Mouse (Mus musculus): ENCODE data around the gene Fahd1. TPM values are rescaled to one million over a fixed set of nuclear protein-coding genes. Genes with fewer than 3 reads are reported as not detected.

Gene Fahd1
- polyA plus RNA-seq, 1 experiment from 2014 or later: 16.0 TPM

DNA sequence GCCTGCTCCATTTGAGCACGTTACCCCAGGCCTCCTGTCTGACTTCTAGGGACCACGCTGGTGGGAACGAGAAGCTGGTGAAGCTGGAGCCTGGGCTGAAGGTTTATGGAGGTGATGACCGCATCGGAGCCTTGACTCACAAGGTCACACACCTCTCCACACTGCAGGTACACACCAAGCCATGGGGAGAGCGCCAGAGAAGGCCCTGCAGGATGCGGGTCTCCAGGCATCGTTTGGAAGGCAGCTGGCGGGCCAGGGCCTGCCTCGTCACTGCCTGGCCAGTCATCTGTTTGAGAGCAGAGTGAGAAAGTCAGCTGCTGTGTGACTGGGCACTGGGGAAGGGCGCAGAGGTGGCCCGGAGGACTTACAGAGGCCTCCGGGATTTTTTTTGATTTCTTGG, 6.4 kb upstream of the Fahd1 start:
- H3K9ac ChIP-seq: no peak overlapping the region
- no peak overlapping the region for H3K27ac ChIP-seq
- peaks cover 71% of the 10 kb centered on the region for H3K36me3 ChIP-seq (ENCODE audit: poor library complexity, severe bottlenecking)
- WGBS: 89% methylated on average over 13 of the region's 13 CpGs
- H3K4me1 ChIP-seq: no peaks in the 10 kb centered on the region
- H3K27me3 ChIP-seq: peaks cover 2% of the 10 kb centered on the region
- H3K4me2 ChIP-seq: no peak overlapping the region
- no peaks in the 10 kb centered on the region for H3K9me3 ChIP-seq (replicated peaks)
- no peak for ATAC-seq
- H3K4me3 ChIP-seq: no peak overlapping the region

DNA sequence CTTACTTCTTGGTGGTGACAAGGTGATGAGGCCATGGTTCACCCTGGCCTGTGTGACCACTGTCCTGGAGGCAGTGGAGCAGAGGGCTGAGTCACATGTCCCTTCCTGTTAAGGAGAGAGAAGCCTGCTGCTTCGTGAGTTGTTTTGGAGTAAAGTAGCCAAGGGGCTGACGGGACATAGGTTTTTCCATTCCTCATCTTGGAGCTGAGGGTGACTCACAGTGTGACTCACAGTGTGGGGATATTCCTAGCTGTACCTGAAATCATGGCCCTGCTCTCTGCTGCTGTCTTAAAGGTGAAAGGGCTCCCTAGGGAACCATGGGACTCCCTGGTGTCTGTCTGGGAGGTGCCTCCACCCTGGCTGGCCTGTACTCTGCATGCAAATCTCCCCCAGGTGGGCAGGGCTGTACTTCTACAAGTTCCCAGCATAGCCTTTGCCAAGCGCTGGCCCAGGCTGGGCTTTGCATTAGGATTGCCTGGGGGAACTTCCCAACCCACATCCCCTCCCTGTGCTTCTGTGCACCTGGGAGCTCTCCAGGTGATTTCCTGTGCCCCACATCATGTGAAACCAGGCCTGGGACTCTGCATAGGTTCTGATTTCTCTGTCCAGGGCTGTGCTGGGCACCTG, 5.8 kb upstream of the Fahd1 start:
- H3K9ac ChIP-seq: no peak overlapping the region
- H3K36me3 ChIP-seq (ENCODE audit: poor library complexity, severe bottlenecking): peaks cover 64% of the 10 kb centered on the region
- peaks cover 4% of the 10 kb centered on the region for H3K4me1 ChIP-seq
- no peak overlapping the region for H3K4me3 ChIP-seq
- H3K27ac ChIP-seq: no peak overlapping the region
- 79% methylated on average over 3 of the region's 3 CpGs for WGBS
- H3K27me3 ChIP-seq: peaks cover 9% of the 10 kb centered on the region
- no peak overlapping the region for H3K4me2 ChIP-seq
- no peaks in the 10 kb centered on the region for H3K9me3 ChIP-seq (replicated peaks)
- ATAC-seq: no peak

DNA sequence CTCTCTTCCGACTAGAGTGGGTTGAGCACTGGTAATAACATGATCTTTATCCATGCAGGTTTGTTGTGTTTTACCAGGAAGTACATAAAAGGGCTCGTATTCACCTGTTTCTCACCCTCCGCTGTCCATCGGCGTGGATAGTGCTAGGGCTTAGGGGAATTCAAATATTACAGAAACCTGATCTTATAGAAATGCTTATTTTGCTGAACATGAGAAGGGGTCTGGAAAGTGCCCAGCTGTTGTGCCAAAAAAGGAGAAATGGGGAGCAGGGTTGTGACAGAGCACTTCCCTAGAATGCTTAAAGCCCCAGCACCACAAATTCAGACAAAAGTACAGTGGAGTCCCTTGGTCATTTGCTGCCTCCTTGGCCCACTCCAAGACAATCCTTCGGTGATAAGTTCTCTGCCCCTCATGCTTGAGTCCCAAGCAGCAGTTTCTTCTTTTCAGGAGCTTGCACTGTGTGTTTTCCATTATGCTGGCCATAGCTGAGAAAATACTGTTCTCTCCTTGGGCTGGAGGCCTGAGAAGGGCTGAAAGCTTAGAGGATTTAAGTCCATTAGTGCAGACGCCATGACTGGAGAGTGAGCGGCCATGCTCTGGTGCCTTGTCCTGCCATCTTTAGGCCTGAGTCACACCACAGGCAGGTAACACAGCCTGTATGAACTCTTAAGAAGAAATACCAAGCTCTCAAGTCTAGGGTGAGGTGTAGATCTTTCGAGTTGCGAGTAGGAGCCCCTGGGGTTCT, 1.4 kb upstream of the Fahd1 start:
- peaks cover 34% of the 10 kb centered on the region for H3K36me3 ChIP-seq (ENCODE audit: poor library complexity, severe bottlenecking)
- no peak overlapping the region for H3K27ac ChIP-seq
- peak overlapping the region; percentile 70 for H3K4me3 ChIP-seq
- peaks cover 23% of the 10 kb centered on the region for H3K4me1 ChIP-seq
- no peak for ATAC-seq
- 80% methylated on average over 10 of the region's 10 CpGs for WGBS
- H3K4me2 ChIP-seq: peak overlapping the region; percentile 89
- H3K9me3 ChIP-seq (replicated peaks): no peaks in the 10 kb centered on the region
- H3K27me3 ChIP-seq: peaks cover 9% of the 10 kb centered on the region
- H3K9ac ChIP-seq: peak overlapping the region; percentile 75

GRCm38 (mm10) chr17:24850773-24851127, 586 bp upstream of the Fahd1 start:
- H3K9me3 ChIP-seq (replicated peaks): no peaks in the 10 kb centered on the region
- H3K27me3 ChIP-seq: peaks cover 9% of the 10 kb centered on the region
- 2% methylated on average over 20 of the region's 20 CpGs for WGBS
- H3K36me3 ChIP-seq (ENCODE audit: poor library complexity, severe bottlenecking): peaks cover 26% of the 10 kb centered on the region
- H3K4me2 ChIP-seq: peak overlapping the region; percentile 89
- H3K27ac ChIP-seq: no peak overlapping the region
- no peak for ATAC-seq
- peak overlapping the region; percentile 70 for H3K4me3 ChIP-seq
- peaks cover 23% of the 10 kb centered on the region for H3K4me1 ChIP-seq
- H3K9ac ChIP-seq: peak overlapping the region; percentile 75

- Histone ChIP-seq H3K4me3 (peak overlapping the region; percentile 70), H3K4me1 (peaks cover 23% of the 10 kb centered on the region), H3K4me2 (peak overlapping the region; percentile 89), H3K27me3 (peaks cover 9% of the 10 kb centered on the region), H3K36me3 (ENCODE audit: poor library complexity, severe bottlenecking) (peaks cover 21% of the 10 kb centered on the region), H3K9ac (peak overlapping the region; percentile 78), H3K9me3 (replicated peaks) (no peaks in the 10 kb centered on the region), H3K27ac (peak overlapping the region; percentile 85)
- 0% methylated on average over 21 of the region's 21 CpGs for WGBS
- no peak; the same call in 1 of the 2 replicates for ATAC-seq
Measured at GRCm38 (mm10) chr17:24849733-24850064, 465 bp downstream of the Fahd1 start.

GRCm38 (mm10) chr17:24848600-24849031, 1.5 kb downstream of the Fahd1 start:
- H3K4me1 ChIP-seq: peaks cover 23% of the 10 kb centered on the region
- no peak overlapping the region for H3K9ac ChIP-seq
- H3K4me2 ChIP-seq: peak overlapping the region; percentile 89; the same call in 1 of the 2 replicates
- H3K9me3 ChIP-seq (replicated peaks): no peaks in the 10 kb centered on the region
- ATAC-seq: no peak
- H3K4me3 ChIP-seq: no peak overlapping the region
- H3K27me3 ChIP-seq: peaks cover 16% of the 10 kb centered on the region
- H3K27ac ChIP-seq: no peak overlapping the region
- H3K36me3 ChIP-seq (ENCODE audit: poor library complexity, severe bottlenecking): peaks cover 11% of the 10 kb centered on the region

DNA sequence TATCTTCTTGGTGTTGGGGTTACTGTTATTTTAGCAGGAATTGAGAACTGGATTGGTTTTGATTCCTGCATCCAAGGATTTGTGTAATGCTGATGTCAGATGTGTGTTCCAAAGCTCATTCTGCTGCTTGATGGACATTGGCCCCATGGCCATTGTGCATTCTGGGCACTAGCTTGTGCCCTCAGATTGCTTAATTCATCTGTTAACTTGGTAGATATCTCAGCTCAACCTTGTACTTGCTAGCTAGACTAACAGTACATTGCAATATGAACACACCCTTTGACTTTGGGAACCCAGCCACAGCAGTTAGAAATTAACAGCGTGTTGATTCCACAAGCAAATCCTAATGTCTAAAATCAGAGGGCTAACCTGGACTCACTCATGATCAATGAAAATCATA, 2.8 kb downstream of the Fahd1 start:
- Histone ChIP-seq H3K9ac (no peak overlapping the region), H3K36me3 (ENCODE audit: poor library complexity, severe bottlenecking) (no peaks in the 10 kb centered on the region), H3K27ac (no peak overlapping the region), H3K9me3 (replicated peaks) (no peaks in the 10 kb centered on the region), H3K27me3 (peaks cover 16% of the 10 kb centered on the region), H3K4me1 (peaks cover 23% of the 10 kb centered on the region), H3K4me2 (no peak overlapping the region), H3K4me3 (no peak overlapping the region)
- no peak for ATAC-seq
- 95% methylated on average over 1 of the region's 1 CpGs for WGBS

DNA sequence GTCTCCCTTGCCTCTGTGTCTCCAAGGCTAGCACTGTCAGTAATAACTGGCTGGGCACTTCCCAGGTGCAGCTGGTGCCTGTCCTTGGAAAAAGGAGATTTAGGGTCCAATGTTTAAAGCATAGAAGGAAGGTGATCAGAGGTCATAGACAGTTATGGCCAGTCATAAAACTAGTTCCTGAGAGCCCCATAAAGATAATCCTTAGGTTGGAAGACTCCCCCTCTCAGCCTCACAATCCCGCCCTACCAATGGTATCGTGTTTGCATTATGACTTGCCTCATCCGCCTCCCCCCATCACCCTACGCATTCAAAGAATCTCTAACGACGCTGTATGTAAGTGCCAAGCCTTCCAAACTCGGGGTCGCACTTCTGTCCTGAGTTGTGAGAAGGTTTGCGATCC, 5.6 kb downstream of the Fahd1 start:
- no peaks in the 10 kb centered on the region for H3K36me3 ChIP-seq (ENCODE audit: poor library complexity, severe bottlenecking)
- ATAC-seq: no peak
- 58% methylated on average over 9 of the region's 9 CpGs for WGBS
- H3K4me3 ChIP-seq: no peak overlapping the region
- H3K9me3 ChIP-seq (replicated peaks): no peaks in the 10 kb centered on the region
- H3K4me1 ChIP-seq: peaks cover 14% of the 10 kb centered on the region
- peaks cover 12% of the 10 kb centered on the region for H3K27me3 ChIP-seq
- H3K27ac ChIP-seq: no peak overlapping the region
- H3K9ac ChIP-seq: no peak overlapping the region
- no peak overlapping the region for H3K4me2 ChIP-seq

DNA sequence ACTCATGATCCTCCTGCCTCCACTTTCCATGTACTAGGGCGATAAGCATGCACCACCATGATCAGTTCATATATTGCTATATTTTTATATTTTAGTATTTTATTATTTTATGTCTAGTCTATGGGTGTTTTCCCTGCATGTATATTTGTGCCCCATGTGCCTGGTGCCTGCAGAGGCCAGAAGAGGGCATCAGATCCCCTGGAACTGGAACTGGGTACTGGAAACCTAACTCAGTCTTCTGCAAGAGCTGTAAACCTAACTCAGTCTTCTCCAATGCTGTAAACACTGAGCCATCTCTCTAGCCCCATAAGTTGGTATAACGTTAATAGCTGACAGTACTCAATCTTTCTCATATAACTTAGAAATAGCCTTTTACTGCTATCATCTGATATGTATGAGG, 7.5 kb downstream of the Fahd1 start:
- no peak overlapping the region for H3K4me2 ChIP-seq
- 51% methylated on average over 2 of the region's 2 CpGs for WGBS
- no peaks in the 10 kb centered on the region for H3K36me3 ChIP-seq (ENCODE audit: poor library complexity, severe bottlenecking)
- H3K4me1 ChIP-seq: no peaks in the 10 kb centered on the region
- no peaks in the 10 kb centered on the region for H3K9me3 ChIP-seq (replicated peaks)
- H3K4me3 ChIP-seq: no peak overlapping the region
- H3K27me3 ChIP-seq: peaks cover 12% of the 10 kb centered on the region
- no peak for ATAC-seq
- H3K27ac ChIP-seq: no peak overlapping the region
- H3K9ac ChIP-seq: no peak overlapping the region

DNA sequence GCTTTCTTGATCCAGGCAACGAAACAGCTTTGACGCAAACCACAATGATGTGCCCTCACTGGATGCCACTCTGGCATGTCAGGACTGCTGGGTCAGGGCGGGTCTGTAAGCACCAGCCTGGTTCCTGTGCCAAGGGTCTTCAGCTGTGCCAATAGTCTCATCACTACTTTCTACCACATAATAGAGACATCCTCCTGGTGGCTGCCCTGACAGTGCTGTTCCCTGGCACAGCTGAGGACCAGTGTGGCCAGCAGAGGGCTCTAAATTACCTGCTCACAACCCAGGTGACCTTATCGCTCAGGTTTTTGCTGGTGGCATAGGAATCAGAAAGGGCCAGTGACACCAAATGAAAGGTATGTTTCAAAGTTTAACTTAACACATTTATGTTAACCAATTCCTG, 9.0 kb downstream of the Fahd1 start:
- 47% methylated on average over 4 of the region's 4 CpGs for WGBS

GRCm38 (mm10) chr17:24840341-24840740, 9.8 kb downstream of the Fahd1 start:
- no peak for ATAC-seq
- WGBS: 65% methylated on average over 5 of the region's 5 CpGs
- peaks cover 19% of the 10 kb centered on the region for H3K27me3 ChIP-seq
- no peaks in the 10 kb centered on the region for H3K9me3 ChIP-seq (replicated peaks)
- H3K4me1 ChIP-seq: no peaks in the 10 kb centered on the region
- no peak overlapping the region for H3K9ac ChIP-seq
- no peak overlapping the region for H3K4me2 ChIP-seq
- no peak overlapping the region for H3K27ac ChIP-seq
- H3K36me3 ChIP-seq (ENCODE audit: poor library complexity, severe bottlenecking): no peaks in the 10 kb centered on the region
- H3K4me3 ChIP-seq: no peak overlapping the region

More for the DNA sequence above, 9.0 kb downstream of the Fahd1 start:
- ATAC-seq: no peak
- Histone ChIP-seq H3K4me3 (no peak overlapping the region), H3K4me2 (no peak overlapping the region), H3K4me1 (no peaks in the 10 kb centered on the region), H3K27me3 (peaks cover 16% of the 10 kb centered on the region), H3K36me3 (ENCODE audit: poor library complexity, severe bottlenecking) (no peaks in the 10 kb centered on the region), H3K9me3 (replicated peaks) (no peaks in the 10 kb centered on the region), H3K27ac (no peak overlapping the region), H3K9ac (no peak overlapping the region)

- H3K36me3 ChIP-seq (ENCODE audit: poor library complexity, severe bottlenecking): no peaks in the 10 kb centered on the region
- no peak within 1 kb of the TSS for H3K4me2 ChIP-seq
- H3K4me1 ChIP-seq: no peaks in the 10 kb centered on the region
- 69% methylated on average over 8 of the region's 8 CpGs for WGBS
- no peak for ATAC-seq
- H3K9me3 ChIP-seq (replicated peaks): no peaks in the 10 kb centered on the region
- no peak within 1 kb of the TSS for H3K27ac ChIP-seq
- peaks cover 19% of the 10 kb centered on the region for H3K27me3 ChIP-seq
- H3K4me3 ChIP-seq: no peak within 1 kb of the TSS
- no peak within 1 kb of the TSS for H3K9ac ChIP-seq
Measured at GRCm38 (mm10) chr17:24839842-24840241, 10.3 kb downstream of the Fahd1 start, which contains the start of gene Hagh. TSS of gene Hagh (plus strand) at chr17:24840143.
